Mouse (Mus musculus) G1E (cell line): ENCODE data around the gene Ripor2.

ENCODE experiments used
- CTCF ChIP-seq: IDR thresholded peaks from 2 replicates; pipeline ENCODE4 v1.5.1; 2012; ENCODE audit warnings: low read depth, low read length, inconsistent platforms, mixed read lengths
- GATA1 ChIP-seq: IDR thresholded peaks from 2 replicates; pipeline ENCODE4 v1.6.1; 2012; ENCODE audit warnings: borderline replicate concordance, low read length, inconsistent platforms, mixed read lengths
- TAL1 ChIP-seq: conservative IDR thresholded peaks from 2 replicates; pipeline ENCODE4 v1.6.1; 2012; ENCODE audit warnings: low read depth, low read length, inconsistent platforms, mixed read lengths

GRCm38 (mm10) chr13:24709656-24710396 lies 127.8 kb downstream of the Ripor2 start:
- TF ChIP-seq TAL1 (no peak), CTCF (no peak), GATA1 (no peak)
